Mouse (Mus musculus): ENCODE measurements around the gene Cdk2ap2. TPM values are rescaled to one million over a fixed set of nuclear protein-coding genes. Genes with fewer than 3 reads are reported as not detected.

Gene Cdk2ap2
- polyA plus RNA-seq, 1 experiment from 2014 or later, result 82.7 TPM

- 96% methylated on average over 26 of the region's 26 CpGs for WGBS
- Histone ChIP-seq H3K36me3 (peaks cover 59% of the 10 kb centered on the region), H3K27ac (no peak overlapping the region), H3K4me3 (no peak overlapping the region), H3K4me2 (no peak overlapping the region), H3K9ac (no peak overlapping the region), H3K4me1 (peaks cover 18% of the 10 kb centered on the region), H3K9me3 (no peaks in the 10 kb centered on the region), H3K27me3 (no peaks in the 10 kb centered on the region)
- no peak for ATAC-seq (ENCODE audit: insufficient number of reproducible peaks, low FRiP score, low TSS enrichment, low read depth)
These were observed 15.3 kb downstream of the Cdk2ap2 start for GRCm38 (mm10) chr19:4112063-4112960.

- H3K27ac ChIP-seq, result peak overlapping the region; percentile 48
- no peak overlapping the region for H3K9ac ChIP-seq
These were observed 16.3 kb downstream of the Cdk2ap2 start for GRCm38 (mm10) chr19:4113186-4113805.

GRCm38 (mm10) chr19:4113806-4114230 is 16.8 kb downstream of the Cdk2ap2 start:
- H3K27ac ChIP-seq, result peak overlapping the region; percentile 48

More at GRCm38 (mm10) chr19:4113186-4113805, 16.3 kb downstream of the Cdk2ap2 start:
- H3K4me2 ChIP-seq, result no peak overlapping the region
- H3K27me3 ChIP-seq, result no peaks in the 10 kb centered on the region
- peak; percentile 17; the same call in 1 of the 2 replicates for ATAC-seq (ENCODE audit: insufficient number of reproducible peaks, low FRiP score, low TSS enrichment, low read depth)
- peaks cover 18% of the 10 kb centered on the region for H3K4me1 ChIP-seq
- no peak overlapping the region for H3K4me3 ChIP-seq
- peaks cover 67% of the 10 kb centered on the region for H3K36me3 ChIP-seq
- WGBS, result 63% methylated on average over 13 of the region's 13 CpGs
- H3K9me3 ChIP-seq, result no peaks in the 10 kb centered on the region

GRCm38 (mm10) chr19:4114551-4114950 is 17.6 kb downstream of the Cdk2ap2 start:
- Histone ChIP-seq H3K9me3 (no peaks in the 10 kb centered on the region), H3K27ac (no peak overlapping the region; the same call in 1 of the 2 replicates), H3K4me3 (no peak overlapping the region), H3K9ac (no peak overlapping the region), H3K27me3 (no peaks in the 10 kb centered on the region), H3K4me1 (peaks cover 18% of the 10 kb centered on the region), H3K4me2 (no peak overlapping the region), H3K36me3 (peaks cover 67% of the 10 kb centered on the region)
- WGBS, result 89% methylated on average over 10 of the region's 10 CpGs
- ATAC-seq (ENCODE audit: insufficient number of reproducible peaks, low FRiP score, low TSS enrichment, low read depth), result no peak

More at GRCm38 (mm10) chr19:4113806-4114230, 16.8 kb downstream of the Cdk2ap2 start:
- no peaks in the 10 kb centered on the region for H3K9me3 ChIP-seq
- H3K27me3 ChIP-seq, result no peaks in the 10 kb centered on the region
- H3K9ac ChIP-seq, result no peak overlapping the region
- no peak overlapping the region for H3K4me3 ChIP-seq
- H3K36me3 ChIP-seq, result peaks cover 67% of the 10 kb centered on the region
- no peak overlapping the region for H3K4me2 ChIP-seq
- ATAC-seq (ENCODE audit: insufficient number of reproducible peaks, low FRiP score, low TSS enrichment, low read depth), result no peak
- 25% methylated on average over 5 of the region's 5 CpGs for WGBS
- peaks cover 18% of the 10 kb centered on the region for H3K4me1 ChIP-seq

GRCm38 (mm10) chr19:4115144-4115543 is 18.2 kb downstream of the Cdk2ap2 start:
- H3K9ac ChIP-seq, result no peak overlapping the region
- no peaks in the 10 kb centered on the region for H3K27me3 ChIP-seq
- no peaks in the 10 kb centered on the region for H3K9me3 ChIP-seq
- H3K36me3 ChIP-seq, result peaks cover 67% of the 10 kb centered on the region
- ATAC-seq (ENCODE audit: insufficient number of reproducible peaks, low FRiP score, low TSS enrichment, low read depth), result no peak
- WGBS, result 94% methylated on average over 10 of the region's 10 CpGs
- H3K4me1 ChIP-seq, result peaks cover 20% of the 10 kb centered on the region
- no peak overlapping the region for H3K27ac ChIP-seq
- no peak overlapping the region for H3K4me3 ChIP-seq
- H3K4me2 ChIP-seq, result no peak overlapping the region

GRCm38 (mm10) chr19:4115816-4116215 is 18.8 kb downstream of the Cdk2ap2 start:
- Histone ChIP-seq H3K36me3 (peaks cover 67% of the 10 kb centered on the region), H3K4me1 (peaks cover 26% of the 10 kb centered on the region), H3K27ac (no peak overlapping the region), H3K4me2 (no peak overlapping the region), H3K9ac (no peak overlapping the region), H3K9me3 (no peaks in the 10 kb centered on the region), H3K4me3 (no peak overlapping the region), H3K27me3 (no peaks in the 10 kb centered on the region)
- 84% methylated on average over 11 of the region's 11 CpGs for WGBS
- ATAC-seq (ENCODE audit: insufficient number of reproducible peaks, low FRiP score, low TSS enrichment, low read depth), result no peak

GRCm38 (mm10) chr19:4117006-4117405 is 20.0 kb downstream of the Cdk2ap2 start:
- Histone ChIP-seq H3K4me1 (peaks cover 29% of the 10 kb centered on the region), H3K9ac (no peak overlapping the region), H3K4me3 (no peak overlapping the region), H3K4me2 (no peak overlapping the region), H3K27ac (no peak overlapping the region), H3K27me3 (no peaks in the 10 kb centered on the region), H3K9me3 (no peaks in the 10 kb centered on the region), H3K36me3 (peaks cover 60% of the 10 kb centered on the region)
- 97% methylated on average over 7 of the region's 7 CpGs for WGBS
- ATAC-seq (ENCODE audit: insufficient number of reproducible peaks, low FRiP score, low TSS enrichment, low read depth), result no peak

- WGBS, result 86% methylated on average over 2 of the region's 2 CpGs
- Histone ChIP-seq H3K36me3 (peaks cover 47% of the 10 kb centered on the region), H3K4me2 (no peak overlapping the region), H3K4me3 (no peak overlapping the region), H3K27me3 (no peaks in the 10 kb centered on the region), H3K4me1 (peaks cover 25% of the 10 kb centered on the region), H3K9ac (no peak overlapping the region), H3K9me3 (no peaks in the 10 kb centered on the region), H3K27ac (no peak overlapping the region)
- ATAC-seq (ENCODE audit: insufficient number of reproducible peaks, low FRiP score, low TSS enrichment, low read depth), result no peak
These were observed 21.4 kb downstream of the Cdk2ap2 start for GRCm38 (mm10) chr19:4118350-4118749.

- 91% methylated on average over 6 of the region's 6 CpGs for WGBS
- Histone ChIP-seq H3K9me3 (no peaks in the 10 kb centered on the region), H3K4me3 (no peak overlapping the region), H3K27ac (no peak overlapping the region), H3K36me3 (peaks cover 32% of the 10 kb centered on the region), H3K9ac (no peak overlapping the region), H3K4me2 (peak overlapping the region; percentile 51), H3K4me1 (peaks cover 11% of the 10 kb centered on the region), H3K27me3 (no peaks in the 10 kb centered on the region)
- no peak for ATAC-seq (ENCODE audit: insufficient number of reproducible peaks, low FRiP score, low TSS enrichment, low read depth)
These were observed 22.9 kb downstream of the Cdk2ap2 start for GRCm38 (mm10) chr19:4119716-4120487.

- H3K4me2 ChIP-seq, result peak overlapping the region; percentile 51
These were observed 23.5 kb downstream of the Cdk2ap2 start for GRCm38 (mm10) chr19:4120496-4120895.

GRCm38 (mm10) chr19:4121097-4121805 is 24.3 kb downstream of the Cdk2ap2 start:
- H3K9ac ChIP-seq, result peak overlapping the region; percentile 44; the same call in 1 of the 2 replicates
- peaks cover 18% of the 10 kb centered on the region for H3K36me3 ChIP-seq
- no peaks in the 10 kb centered on the region for H3K27me3 ChIP-seq
- peak overlapping the region; percentile 79 for H3K27ac ChIP-seq
- H3K4me2 ChIP-seq, result peak overlapping the region; percentile 51
- peak overlapping the region; percentile 46 for H3K4me3 ChIP-seq
- ATAC-seq (ENCODE audit: insufficient number of reproducible peaks, low FRiP score, low TSS enrichment, low read depth), result peak; percentile 75
- H3K9me3 ChIP-seq, result no peaks in the 10 kb centered on the region
- H3K4me1 ChIP-seq, result peaks cover 11% of the 10 kb centered on the region
- WGBS, result 3% methylated on average over 38 of the region's 38 CpGs

More at GRCm38 (mm10) chr19:4120496-4120895, 23.5 kb downstream of the Cdk2ap2 start:
- Histone ChIP-seq H3K9ac (no peak overlapping the region), H3K9me3 (no peaks in the 10 kb centered on the region), H3K27me3 (no peaks in the 10 kb centered on the region), H3K27ac (no peak overlapping the region), H3K36me3 (peaks cover 26% of the 10 kb centered on the region), H3K4me3 (peak overlapping the region; percentile 46), H3K4me1 (peaks cover 11% of the 10 kb centered on the region)
- WGBS, result 96% methylated on average over 2 of the region's 2 CpGs
- ATAC-seq (ENCODE audit: insufficient number of reproducible peaks, low FRiP score, low TSS enrichment, low read depth), result no peak
